In the genomic region with DNA sequence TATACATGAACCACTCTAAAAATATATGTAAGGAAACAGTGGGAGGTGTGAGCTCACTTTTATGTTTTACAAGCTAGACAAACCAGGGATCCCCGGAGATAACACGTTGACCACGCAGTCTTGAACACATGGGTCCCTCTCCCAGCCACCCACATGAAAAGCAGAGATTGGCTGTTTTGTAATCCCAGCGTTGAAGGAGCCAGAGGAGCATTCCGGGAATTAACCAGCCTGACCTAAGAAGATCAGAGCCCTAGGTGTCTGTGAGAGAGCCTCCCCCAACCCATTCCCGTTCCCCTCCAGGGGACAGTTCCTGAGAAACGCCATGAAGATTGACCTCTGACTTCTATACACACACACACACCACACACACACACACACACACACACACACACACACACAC, we compare ENCODE assay signal across 10 mouse cellular contexts. TPM values are rescaled to one million over a fixed set of nuclear protein-coding genes. Genes with fewer than 3 reads are reported as not detected.
DNase-seq lines count a peak whose midpoint lies in the region; ATAC-seq lines count a peak whose summit lies in the region.
"Had no signal": no experiment of that assay in that cellular context is flagged by ENCODE, and none has a peak within 500 bp of the region (broad histone marks: within the 10 kb centered on the region; RNA-seq: fewer than 3 reads in every experiment).

No protein-coding gene starts in this region.

- peak overlapping the region; percentile 44; the same call in 1 of the 2 replicates for H3K9ac ChIP-seq in kidney, embryonic 14.5 days (ENCODE audit: low read depth, low read length)
- H3K9ac ChIP-seq in hindbrain, embryonic 15.5 days = peak overlapping the region; percentile 59
- H3K9ac ChIP-seq in midbrain, embryonic 16.5 days (ENCODE audit: low read depth, low read length) = peak overlapping the region; percentile 81

- no peaks in the 10 kb centered on the region for H3K9me3 ChIP-seq in kidney, embryonic 14.5 days (ENCODE audit: control insufficient read depth, low read length)
- H3K9me3 ChIP-seq in hindbrain, embryonic 15.5 days = no peaks in the 10 kb centered on the region
- H3K9me3 ChIP-seq in midbrain, embryonic 16.5 days (replicated peaks; ENCODE audit: control insufficient read depth, low read length, poor library complexity, severe bottlenecking) = no peaks in the 10 kb centered on the region

- 1% methylated on average over 7 of the region's 7 CpGs for WGBS in kidney, embryonic 14.5 days
- under 1% methylated on average over 7 of the region's 7 CpGs for WGBS in hindbrain, embryonic 15.5 days
- under 1% methylated on average over 7 of the region's 7 CpGs for WGBS in midbrain, embryonic 16.5 days

- peaks cover 11% of the 10 kb centered on the region for H3K4me1 ChIP-seq in kidney, embryonic 14.5 days (ENCODE audit: control insufficient read depth, insufficient read depth, low read length)
- H3K4me1 ChIP-seq in hindbrain, embryonic 15.5 days (replicated peaks) = peaks cover 21% of the 10 kb centered on the region
- peaks cover 17% of the 10 kb centered on the region for H3K4me1 ChIP-seq in midbrain, embryonic 16.5 days (ENCODE audit: control insufficient read depth, insufficient read depth, low read length)

- H3K4me3 ChIP-seq in kidney, embryonic 14.5 days (ENCODE audit: low read length) = peak overlapping the region; percentile 46
- H3K4me3 ChIP-seq in hindbrain, embryonic 15.5 days = peak overlapping the region; percentile 70
- peak overlapping the region; percentile 73 for H3K4me3 ChIP-seq in midbrain, embryonic 16.5 days (ENCODE audit: low read depth, low read length)
- H3K4me3 ChIP-seq: myocyte had no signal

- H3K4me2 ChIP-seq in kidney, embryonic 14.5 days (replicated peaks; ENCODE audit: low read depth, low read length) = peak overlapping the region; percentile 83
- H3K4me2 ChIP-seq in hindbrain, embryonic 15.5 days = peak overlapping the region; percentile 86
- peak overlapping the region; percentile 93 for H3K4me2 ChIP-seq in midbrain, embryonic 16.5 days (ENCODE audit: low read length)

- no peaks in the 10 kb centered on the region for H3K36me3 ChIP-seq in kidney, embryonic 14.5 days (ENCODE audit: control insufficient read depth, insufficient read depth, low read length)
- H3K36me3 ChIP-seq in hindbrain, embryonic 15.5 days = no peaks in the 10 kb centered on the region
- H3K36me3 ChIP-seq in midbrain, embryonic 16.5 days (ENCODE audit: control insufficient read depth, insufficient read depth, low read length) = no peaks in the 10 kb centered on the region

- ATAC-seq in kidney, embryonic 14.5 days (ENCODE audit: low FRiP score, low TSS enrichment) = no peak
- ATAC-seq in hindbrain, embryonic 15.5 days (ENCODE audit: low FRiP score, low read depth) = peak; percentile 32
- ATAC-seq in midbrain, embryonic 16.5 days = peak; percentile 30
- ATAC-seq: Patski had no signal

- no peak for DNase-seq in kidney, postnatal 4 days
- DNase-seq in embryo, embryonic 10 days (ENCODE audit: low spot score) = peak; percentile 40
- DNase-seq in spleen, postnatal 14 days (ENCODE audit: low spot score in 2 of 2) = no peak
- DNase-seq in cerebellum, adult 9-10 months = no peak
- DNase-seq in urinary bladder, postnatal 25 days (ENCODE audit: low spot score) = no peak

- H3K27me3 ChIP-seq in kidney, embryonic 14.5 days (ENCODE audit: control insufficient read depth, insufficient read depth, low read length) = peaks cover 35% of the 10 kb centered on the region
- H3K27me3 ChIP-seq in hindbrain, embryonic 15.5 days = peaks cover 29% of the 10 kb centered on the region
- H3K27me3 ChIP-seq in midbrain, embryonic 16.5 days (ENCODE audit: control insufficient read depth, insufficient read depth, low read depth, low read length) = peaks cover 21% of the 10 kb centered on the region

- H3K27ac ChIP-seq in kidney, embryonic 14.5 days (ENCODE audit: low read depth, low read length) = no peak overlapping the region
- H3K27ac ChIP-seq in hindbrain, embryonic 15.5 days (replicated peaks) = peak overlapping the region; percentile 84; the same call in 1 of the 2 replicates
- no peak overlapping the region; the same call in 1 of the 2 replicates for H3K27ac ChIP-seq in midbrain, embryonic 16.5 days (ENCODE audit: low read length)

RNA-seq across cellular contexts. Expression of gene Cdc20b, which starts 3.6 kb away (rescaled TPM):
- not detected in 2 replicates for polyA plus RNA-seq in kidney, embryonic 14.5 days (2014; fragmentation: Nextera tagmentation; extraction: Ambion mirVana)
- polyA plus RNA-seq in hindbrain, embryonic 15.5 days (2015; fragmentation: Nextera tagmentation; extraction: Ambion mirVana) = 0.24 and 0.52 TPM in 2 replicates
- polyA plus RNA-seq in midbrain, embryonic 16.5 days (2015; fragmentation: Nextera tagmentation; extraction: Ambion mirVana) = 0.51 and 0.55 TPM in 2 replicates
- polyA plus RNA-seq: myocyte, Patski had no signal

RNA-seq across cellular contexts. Expression of gene Gpx8, which starts 14.9 kb away (rescaled TPM):
- 142 and 204 TPM in 2 replicates for polyA plus RNA-seq in kidney, embryonic 14.5 days (2014; fragmentation: Nextera tagmentation; extraction: Ambion mirVana)
- 59.0 and 62.9 TPM in 2 replicates for polyA plus RNA-seq in hindbrain, embryonic 15.5 days (2015; fragmentation: Nextera tagmentation; extraction: Ambion mirVana)
- polyA plus RNA-seq in midbrain, embryonic 16.5 days (2015; fragmentation: Nextera tagmentation; extraction: Ambion mirVana) = 38.4 and 40.5 TPM in 2 replicates

RNA-seq across cellular contexts. Expression of gene Mcidas, which starts 37.7 kb away (rescaled TPM):
- polyA plus RNA-seq in kidney, embryonic 14.5 days (2014; fragmentation: Nextera tagmentation; extraction: Ambion mirVana) = not detected in 2 replicates
- polyA plus RNA-seq in hindbrain, embryonic 15.5 days (2015; fragmentation: Nextera tagmentation; extraction: Ambion mirVana) = 0.45 and 1.3 TPM in 2 replicates
- 0.53 and 0.57 TPM in 2 replicates for polyA plus RNA-seq in midbrain, embryonic 16.5 days (2015; fragmentation: Nextera tagmentation; extraction: Ambion mirVana)
- polyA plus RNA-seq: myocyte had no signal

RNA-seq across cellular contexts. Expression of gene Ccno, which starts 43.7 kb away (rescaled TPM):
- 0.17 and 0.55 TPM in 2 replicates for polyA plus RNA-seq in kidney, embryonic 14.5 days (2014; fragmentation: Nextera tagmentation; extraction: Ambion mirVana)
- polyA plus RNA-seq in hindbrain, embryonic 15.5 days (2015; fragmentation: Nextera tagmentation; extraction: Ambion mirVana) = 0.67 and 1.4 TPM in 2 replicates
- polyA plus RNA-seq in midbrain, embryonic 16.5 days (2015; fragmentation: Nextera tagmentation; extraction: Ambion mirVana) = 1.2 and 1.5 TPM in 2 replicates
